Mouse (Mus musculus): ENCODE measurements at regions not wholly inside any gene's neighbourhood (a gene's known extent, or its start where the extent isn't known, plus 50 kb on each side); places are given as distances from the start of the nearest gene placed in this dataset.
A peak's percentile ranks its signal among the peaks of the same experiment; 100 is the strongest.

DNA sequence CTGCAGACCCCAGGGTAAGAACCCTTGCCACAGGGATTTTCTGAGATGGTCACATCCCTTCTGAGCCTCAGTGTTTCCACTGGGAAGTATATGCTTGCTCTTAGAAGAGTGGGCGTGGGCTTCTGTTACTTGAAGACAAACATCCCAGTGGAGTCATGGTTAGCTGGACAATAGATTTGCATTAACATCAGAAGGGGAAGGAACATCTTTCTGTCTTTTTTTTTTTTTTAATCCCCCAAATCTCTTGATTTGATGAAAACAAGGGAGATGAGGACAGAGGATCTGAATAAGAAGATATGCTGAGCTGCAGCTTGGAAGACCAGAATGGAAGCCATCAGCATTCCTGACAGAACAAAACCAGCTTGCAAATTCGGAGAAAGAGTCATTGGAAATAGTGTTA is 291.7 kb downstream of the 1810013L24Rik start:
- H3K36me3 ChIP-seq, result no peaks in the 10 kb centered on the region
- no peak for ATAC-seq (ENCODE audit: extremely low read depth, insufficient number of reproducible peaks, low FRiP score, low TSS enrichment)

DNA sequence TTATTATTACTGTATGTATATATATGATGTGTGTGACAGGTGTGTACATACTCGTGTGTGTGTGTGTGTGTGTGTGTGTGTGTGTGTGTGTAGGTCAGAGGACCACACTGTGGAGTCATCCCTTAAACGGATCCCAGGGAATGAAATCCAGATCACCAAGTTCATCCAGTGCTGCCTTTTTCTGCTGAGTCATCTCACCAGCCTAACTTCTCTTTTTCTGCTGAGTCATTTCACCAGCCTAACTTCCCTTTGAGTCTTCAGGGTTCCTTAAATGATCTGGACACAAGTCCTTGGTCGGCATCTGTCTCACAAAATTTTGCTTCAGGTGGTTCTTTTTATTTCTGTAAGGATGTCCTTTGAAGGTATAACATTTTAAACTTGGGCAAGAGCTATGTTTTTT is 302.2 kb downstream of the 1810013L24Rik start:
- H3K4me1 ChIP-seq, result no peaks in the 10 kb centered on the region
- H3K27ac ChIP-seq (replicated peaks), result no peak overlapping the region
- H3K27me3 ChIP-seq (replicated peaks), result no peaks in the 10 kb centered on the region
- H3K36me3 ChIP-seq, result no peaks in the 10 kb centered on the region
- H3K9ac ChIP-seq, result no peak overlapping the region
- H3K4me3 ChIP-seq, result no peak overlapping the region
- H3K9me3 ChIP-seq, result no peaks in the 10 kb centered on the region
- no peak overlapping the region for H3K4me2 ChIP-seq
- ATAC-seq (ENCODE audit: extremely low read depth, insufficient number of reproducible peaks, low FRiP score, low TSS enrichment), result peak; percentile 78
- WGBS, result 47% methylated on average over 3 of the region's 3 CpGs

More for the DNA sequence above, 291.7 kb downstream of the 1810013L24Rik start:
- Histone ChIP-seq H3K9ac (no peak overlapping the region), H3K4me1 (no peaks in the 10 kb centered on the region), H3K27me3 (replicated peaks) (no peaks in the 10 kb centered on the region), H3K9me3 (no peaks in the 10 kb centered on the region), H3K4me2 (no peak overlapping the region), H3K4me3 (no peak overlapping the region), H3K27ac (replicated peaks) (no peak overlapping the region)
- 75% methylated on average over 2 of the region's 2 CpGs for WGBS

DNA sequence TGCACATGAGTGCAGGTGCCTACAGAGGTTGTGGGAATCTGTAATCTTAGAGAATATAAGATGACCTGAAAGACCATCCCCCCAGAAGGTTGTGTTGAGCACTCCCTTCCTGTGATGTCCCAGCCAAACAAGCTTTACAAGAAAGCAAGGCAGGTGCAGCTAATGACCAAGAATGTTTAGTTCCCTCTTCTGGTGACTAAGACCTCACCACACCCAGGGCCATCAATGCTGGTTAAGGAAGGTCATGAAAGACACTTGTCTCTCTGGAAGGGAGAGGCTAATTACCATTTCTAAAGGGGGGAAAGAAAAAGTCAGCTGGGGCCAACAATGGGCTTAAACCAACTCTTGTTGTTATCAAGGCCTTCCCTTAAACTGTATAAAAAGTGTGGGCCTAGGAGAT is 302.9 kb downstream of the 1810013L24Rik start:
- H3K9me3 ChIP-seq, result no peaks in the 10 kb centered on the region
- H3K9ac ChIP-seq, result no peak overlapping the region
- no peaks in the 10 kb centered on the region for H3K4me1 ChIP-seq
- H3K4me2 ChIP-seq, result no peak overlapping the region
- H3K27ac ChIP-seq (replicated peaks), result no peak overlapping the region
- no peaks in the 10 kb centered on the region for H3K27me3 ChIP-seq (replicated peaks)
- no peak overlapping the region for H3K4me3 ChIP-seq
- ATAC-seq (ENCODE audit: extremely low read depth, insufficient number of reproducible peaks, low FRiP score, low TSS enrichment), result no peak
- H3K36me3 ChIP-seq, result no peaks in the 10 kb centered on the region

DNA sequence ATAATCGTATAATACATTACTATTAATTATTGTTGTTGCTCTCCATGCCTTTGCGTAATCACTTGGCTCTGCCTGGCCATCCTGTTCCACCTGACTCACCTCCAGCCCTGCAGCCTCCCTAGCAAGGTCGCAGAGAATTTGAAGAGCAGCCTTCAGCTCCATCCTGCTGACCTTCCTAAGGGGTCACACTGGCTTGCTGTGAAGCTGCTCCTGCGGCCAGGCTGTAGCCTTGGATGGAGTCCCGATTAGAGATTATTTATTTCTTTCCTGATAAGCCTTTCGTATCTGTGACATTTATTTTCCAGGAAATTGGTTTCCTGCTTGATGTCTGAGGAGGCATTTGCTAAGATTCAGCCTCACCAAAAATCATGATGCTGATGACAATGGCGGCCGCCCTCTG is 305.5 kb downstream of the 1810013L24Rik start:
- WGBS, result 66% methylated on average over 8 of the region's 8 CpGs
- H3K4me1 ChIP-seq, result no peaks in the 10 kb centered on the region
- H3K27me3 ChIP-seq (replicated peaks), result no peaks in the 10 kb centered on the region
- ATAC-seq (ENCODE audit: extremely low read depth, insufficient number of reproducible peaks, low FRiP score, low TSS enrichment), result no peak
- no peaks in the 10 kb centered on the region for H3K36me3 ChIP-seq
- H3K4me2 ChIP-seq, result no peak overlapping the region
- H3K9ac ChIP-seq, result no peak overlapping the region
- no peak overlapping the region for H3K27ac ChIP-seq (replicated peaks)
- no peak overlapping the region for H3K4me3 ChIP-seq
- no peaks in the 10 kb centered on the region for H3K9me3 ChIP-seq

- no peaks in the 10 kb centered on the region for H3K9me3 ChIP-seq
- no peak overlapping the region for H3K9ac ChIP-seq
- no peaks in the 10 kb centered on the region for H3K27me3 ChIP-seq (replicated peaks)
- H3K27ac ChIP-seq (replicated peaks), result no peak overlapping the region
- H3K4me2 ChIP-seq, result no peak overlapping the region
- ATAC-seq (ENCODE audit: extremely low read depth, insufficient number of reproducible peaks, low FRiP score, low TSS enrichment), result no peak
- no peaks in the 10 kb centered on the region for H3K36me3 ChIP-seq
- H3K4me3 ChIP-seq, result no peak overlapping the region
- H3K4me1 ChIP-seq, result no peaks in the 10 kb centered on the region
- 60% methylated on average over 8 of the region's 8 CpGs for WGBS
Measured at GRCm38 (mm10) chr16:9138552-9139224, 308.8 kb downstream of the 1810013L24Rik start.

- Histone ChIP-seq H3K9me3 (no peaks in the 10 kb centered on the region), H3K27ac (replicated peaks) (no peak overlapping the region), H3K36me3 (no peaks in the 10 kb centered on the region), H3K27me3 (replicated peaks) (no peaks in the 10 kb centered on the region), H3K4me2 (no peak overlapping the region), H3K9ac (no peak overlapping the region), H3K4me1 (no peaks in the 10 kb centered on the region), H3K4me3 (no peak overlapping the region)
- 72% methylated on average over 3 of the region's 3 CpGs for WGBS
- ATAC-seq (ENCODE audit: extremely low read depth, insufficient number of reproducible peaks, low FRiP score, low TSS enrichment), result no peak
Measured at GRCm38 (mm10) chr16:9139405-9139804, 309.5 kb downstream of the 1810013L24Rik start.

- no peak overlapping the region for H3K4me2 ChIP-seq
- H3K4me3 ChIP-seq, result no peak overlapping the region
- no peaks in the 10 kb centered on the region for H3K27me3 ChIP-seq (replicated peaks)
- no peaks in the 10 kb centered on the region for H3K36me3 ChIP-seq
- H3K4me1 ChIP-seq, result no peaks in the 10 kb centered on the region
- no peak overlapping the region for H3K9ac ChIP-seq
- WGBS, result 52% methylated on average over 8 of the region's 8 CpGs
- ATAC-seq (ENCODE audit: extremely low read depth, insufficient number of reproducible peaks, low FRiP score, low TSS enrichment), result no peak
- H3K9me3 ChIP-seq, result no peaks in the 10 kb centered on the region
- no peak overlapping the region for H3K27ac ChIP-seq (replicated peaks)
Measured at GRCm38 (mm10) chr16:9149209-9150135, 319.6 kb downstream of the 1810013L24Rik start.

DNA sequence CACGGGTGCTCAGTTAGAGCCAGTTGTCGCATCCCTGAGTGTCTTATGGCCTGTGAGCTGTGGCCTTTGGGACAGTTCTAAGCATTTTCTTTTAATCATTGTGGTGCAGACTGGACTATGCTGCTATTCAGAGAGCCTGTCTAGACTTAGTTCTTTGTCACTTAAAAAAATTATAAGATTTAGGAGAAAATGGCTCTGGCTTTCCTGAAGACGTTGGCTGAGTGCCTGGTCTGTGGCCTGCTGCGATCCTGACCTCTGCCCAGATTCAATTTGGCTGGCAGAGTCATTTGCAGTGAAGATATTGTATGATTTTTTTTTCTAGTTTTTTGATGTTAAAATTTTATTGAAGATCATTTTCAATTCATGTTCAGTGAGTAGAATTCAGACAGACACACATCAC is 322.0 kb downstream of the 1810013L24Rik start:
- 73% methylated on average over 4 of the region's 4 CpGs for WGBS

GRCm38 (mm10) chr16:9153501-9153900 is 323.6 kb downstream of the 1810013L24Rik start:
- H3K4me3 ChIP-seq, result no peak overlapping the region
- ATAC-seq (ENCODE audit: extremely low read depth, insufficient number of reproducible peaks, low FRiP score, low TSS enrichment), result no peak
- no peak overlapping the region for H3K4me2 ChIP-seq
- H3K27me3 ChIP-seq (replicated peaks), result no peaks in the 10 kb centered on the region
- no peak overlapping the region for H3K9ac ChIP-seq
- H3K4me1 ChIP-seq, result no peaks in the 10 kb centered on the region
- no peak overlapping the region for H3K27ac ChIP-seq (replicated peaks)
- no peaks in the 10 kb centered on the region for H3K36me3 ChIP-seq
- H3K9me3 ChIP-seq, result no peaks in the 10 kb centered on the region
- WGBS, result 80% methylated on average over 4 of the region's 4 CpGs

More for the DNA sequence above, 322.0 kb downstream of the 1810013L24Rik start:
- H3K4me2 ChIP-seq, result no peak overlapping the region
- no peaks in the 10 kb centered on the region for H3K27me3 ChIP-seq (replicated peaks)
- H3K36me3 ChIP-seq, result no peaks in the 10 kb centered on the region
- no peak overlapping the region for H3K4me3 ChIP-seq
- H3K27ac ChIP-seq (replicated peaks), result no peak overlapping the region
- H3K9ac ChIP-seq, result no peak overlapping the region
- H3K9me3 ChIP-seq, result no peaks in the 10 kb centered on the region
- no peak for ATAC-seq (ENCODE audit: extremely low read depth, insufficient number of reproducible peaks, low FRiP score, low TSS enrichment)
- no peaks in the 10 kb centered on the region for H3K4me1 ChIP-seq

DNA sequence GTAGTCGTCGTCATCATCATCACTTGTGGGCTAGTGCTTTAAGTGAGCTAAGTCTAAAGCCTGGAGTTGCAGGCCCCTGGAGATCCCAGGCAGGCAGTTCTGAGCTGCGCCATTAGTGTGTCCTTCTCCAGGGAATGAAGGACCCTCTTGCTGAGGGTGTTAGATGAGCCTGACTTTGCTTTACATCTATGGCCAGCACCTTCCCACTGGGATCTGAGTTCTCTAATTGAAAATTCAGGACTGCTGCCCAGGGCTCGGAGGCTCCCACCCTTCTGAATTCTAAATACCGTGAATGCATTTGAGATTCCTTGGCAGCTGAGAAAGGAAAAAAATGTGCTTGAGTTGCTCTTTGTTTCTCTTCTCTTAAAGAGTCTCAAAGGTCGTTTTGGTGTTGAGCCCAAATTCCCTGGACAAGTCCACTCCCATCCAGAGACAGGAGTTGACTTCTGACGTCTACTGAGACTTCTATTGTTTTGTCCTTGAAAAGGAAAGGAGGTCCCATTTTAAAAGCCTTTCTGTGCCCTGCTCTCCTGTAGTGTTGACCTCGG is 335.9 kb downstream of the 1810013L24Rik start:
- H3K36me3 ChIP-seq, result no peaks in the 10 kb centered on the region
- H3K27me3 ChIP-seq (replicated peaks), result no peaks in the 10 kb centered on the region
- H3K9me3 ChIP-seq, result no peaks in the 10 kb centered on the region
- H3K4me3 ChIP-seq, result no peak overlapping the region
- H3K4me2 ChIP-seq, result no peak overlapping the region
- H3K4me1 ChIP-seq, result no peaks in the 10 kb centered on the region
- 69% methylated on average over 8 of the region's 8 CpGs for WGBS
- H3K27ac ChIP-seq (replicated peaks), result no peak overlapping the region
- H3K9ac ChIP-seq, result no peak overlapping the region
- ATAC-seq (ENCODE audit: extremely low read depth, insufficient number of reproducible peaks, low FRiP score, low TSS enrichment), result no peak

DNA sequence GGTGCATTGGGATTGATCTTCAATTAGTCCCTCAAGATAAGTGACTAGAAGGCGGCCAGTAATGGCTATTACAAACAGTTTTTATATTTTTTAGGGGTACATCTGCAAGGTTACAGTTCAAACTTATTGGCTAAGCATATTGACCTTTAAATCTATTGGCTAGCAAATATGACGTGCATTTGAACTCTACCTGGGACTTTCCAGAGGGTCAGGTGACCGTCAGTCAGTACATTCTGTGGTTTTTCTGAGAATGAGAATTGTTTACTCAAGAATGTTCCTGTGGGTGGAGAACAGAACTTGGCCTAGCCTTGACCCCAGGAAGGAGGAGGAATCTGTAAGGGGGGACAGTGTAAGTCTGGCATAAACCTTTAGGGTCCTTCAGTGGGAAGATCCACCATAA is 346.5 kb downstream of the 1810013L24Rik start:
- Histone ChIP-seq H3K4me1 (no peaks in the 10 kb centered on the region), H3K9ac (no peak overlapping the region), H3K4me3 (no peak overlapping the region), H3K9me3 (no peaks in the 10 kb centered on the region), H3K27ac (replicated peaks) (no peak overlapping the region), H3K36me3 (no peaks in the 10 kb centered on the region), H3K27me3 (replicated peaks) (no peaks in the 10 kb centered on the region), H3K4me2 (no peak overlapping the region)
- WGBS, result 72% methylated on average over 3 of the region's 3 CpGs
- no peak for ATAC-seq (ENCODE audit: extremely low read depth, insufficient number of reproducible peaks, low FRiP score, low TSS enrichment)

Measured in heart, embryonic 13.5 days (tissue).